Mouse (Mus musculus) neural tube, embryonic 13.5 days (tissue): Measurements from ENCODE around the gene BC024978. TPM values are rescaled to one million over a fixed set of nuclear protein-coding genes. Genes with fewer than 3 reads are reported as not detected.
A peak's percentile ranks its signal among the peaks of the same experiment; 100 is the strongest.

Source experiments
- ATAC-seq: fragments of 200-750 bp; cut with Nextera tagmentation; 2 replicates; pipeline ENCODE4 v1.8.0; 2017; ENCODE audit warnings: low read depth, mild to moderate bottlenecking, moderate TSS enrichment, moderate library complexity
- H3K27ac ChIP-seq: fragments of 300-500 bp; sonication (generic); replicated peaks from 2 replicates; pipeline ENCODE4 v1.5.1; 2015; ENCODE audit warnings: moderate library complexity, mild to moderate bottlenecking, inconsistent platforms
- H3K27me3 ChIP-seq: fragments of 300-500 bp; sonication (generic); 2 replicates; pipeline ENCODE4 v1.6.1; 2015; ENCODE audit warnings: mild to moderate bottlenecking, inconsistent platforms
- H3K36me3 ChIP-seq: fragments of 300-500 bp; sonication (generic); 2 replicates; pipeline ENCODE4 v1.6.1; 2015; ENCODE audit warnings: mild to moderate bottlenecking, inconsistent platforms
- H3K4me1 ChIP-seq: fragments of 300-500 bp; sonication (generic); replicated peaks from 2 replicates; pipeline ENCODE4 v1.6.1; 2015; ENCODE audit warnings: inconsistent platforms
- H3K4me2 ChIP-seq: fragments of 300-500 bp; sonication (generic); 2 replicates; pipeline ENCODE4 v1.6.1; 2015; ENCODE audit warnings: inconsistent platforms, mild to moderate bottlenecking, moderate library complexity
- H3K4me3 ChIP-seq: fragments of 300-500 bp; sonication (generic); 2 replicates; pipeline ENCODE4 v1.5.1; 2015; ENCODE audit warnings: mild to moderate bottlenecking, inconsistent platforms
- H3K9ac ChIP-seq: fragments of 300-500 bp; sonication (generic); 2 replicates; pipeline ENCODE4 v1.6.1; 2015; ENCODE audit warnings: moderate library complexity, mild to moderate bottlenecking, inconsistent platforms
- H3K9me3 ChIP-seq: fragments of 300-500 bp; sonication (generic); 2 replicates; pipeline ENCODE4 v1.6.1; 2016; ENCODE audit warnings: inconsistent platforms
- WGBS: fragments of 180-500 bp; shearing (Covaris S2); methylation state at CpG from one replicate; pipeline ENCODE4 v1.1.7; 2015; 5-methylcytosine and 5-hydroxymethylcytosine counted together
- polyA plus RNA-seq: library from polyadenylated mRNA; unstranded; fragments of >200 nt; fragmentation: Nextera tagmentation; extraction: Ambion mirVana; gene quantifications from 2 replicates; pipeline ENCODE4 v1.2.1, GENCODE M21; 2015

The BC024978 gene
- polyA plus RNA-seq, 1 experiment from 2014 or later: 3.4 TPM

DNA sequence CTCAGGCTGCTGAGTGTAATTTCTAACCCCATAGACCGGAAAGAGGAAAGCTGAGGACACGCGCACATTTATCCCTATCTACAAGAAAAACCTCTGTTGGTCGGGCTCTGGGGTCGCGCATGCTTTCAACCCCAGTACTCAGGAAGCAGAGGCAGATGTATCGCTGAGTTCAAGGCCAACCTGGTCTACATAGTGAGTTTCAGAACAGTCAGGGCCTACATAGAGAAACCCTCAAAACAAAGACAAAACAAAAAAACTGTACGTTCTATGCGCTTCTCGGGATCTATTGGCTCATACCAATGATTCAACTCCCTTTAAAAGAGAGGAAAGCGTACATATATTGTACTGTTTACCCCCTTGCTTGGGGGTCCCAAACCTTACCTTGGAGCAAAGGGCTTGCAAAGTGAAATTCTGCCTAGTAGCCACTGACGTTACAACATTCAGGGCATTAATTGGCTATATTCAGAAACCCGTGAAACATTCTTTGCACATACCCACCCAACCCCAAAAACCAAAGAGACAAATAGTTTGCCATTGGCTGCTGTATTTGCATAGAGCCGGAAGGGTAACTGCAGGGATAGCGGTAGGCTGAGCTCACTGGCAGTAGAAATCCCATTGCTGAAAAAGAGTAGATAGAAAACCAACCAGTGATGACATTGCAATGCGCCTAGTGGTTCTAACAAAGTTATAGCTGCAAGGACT, 16.2 kb upstream of the BC024978 start:
- peaks cover 27% of the 10 kb centered on the region for H3K4me1 ChIP-seq
- peak overlapping the region; percentile 58 for H3K4me2 ChIP-seq
- ATAC-seq: peak; percentile 5; the same call in 1 of the 2 replicates
- no peaks in the 10 kb centered on the region for H3K27me3 ChIP-seq
- 52% methylated on average over 16 of the region's 16 CpGs for WGBS
- H3K9me3 ChIP-seq: no peaks in the 10 kb centered on the region
- H3K36me3 ChIP-seq: peaks cover 32% of the 10 kb centered on the region
- peak overlapping the region; percentile 89 for H3K27ac ChIP-seq
- peak overlapping the region; percentile 66 for H3K4me3 ChIP-seq
- peak overlapping the region; percentile 57 for H3K9ac ChIP-seq

DNA sequence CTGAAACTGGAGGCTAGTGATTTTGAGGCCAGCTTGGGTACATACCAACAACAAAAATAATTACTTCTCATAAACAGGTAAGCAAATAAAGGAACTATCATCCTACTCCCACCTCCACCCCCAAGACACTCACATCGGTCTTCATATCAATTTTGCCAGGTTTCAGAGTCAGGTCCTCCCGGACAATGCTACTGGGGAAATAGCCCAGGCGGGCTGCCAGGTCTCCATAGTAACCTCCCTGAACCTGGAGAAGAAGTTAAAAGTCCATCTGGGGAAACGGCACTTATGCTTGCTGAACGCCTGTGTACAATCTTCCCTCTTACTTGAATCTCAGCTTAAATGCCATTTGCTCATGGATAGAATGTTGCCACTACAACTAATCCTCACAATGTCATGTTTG, 15.5 kb upstream of the BC024978 start:
- Histone ChIP-seq H3K9ac (no peak overlapping the region), H3K9me3 (no peaks in the 10 kb centered on the region), H3K27ac (peak overlapping the region; percentile 89), H3K4me1 (peaks cover 27% of the 10 kb centered on the region), H3K36me3 (peaks cover 32% of the 10 kb centered on the region), H3K4me3 (peak overlapping the region; percentile 11; the same call in 1 of the 2 replicates), H3K4me2 (peak overlapping the region; percentile 58), H3K27me3 (no peaks in the 10 kb centered on the region)
- ATAC-seq: no peak
- 47% methylated on average over 5 of the region's 5 CpGs for WGBS

DNA sequence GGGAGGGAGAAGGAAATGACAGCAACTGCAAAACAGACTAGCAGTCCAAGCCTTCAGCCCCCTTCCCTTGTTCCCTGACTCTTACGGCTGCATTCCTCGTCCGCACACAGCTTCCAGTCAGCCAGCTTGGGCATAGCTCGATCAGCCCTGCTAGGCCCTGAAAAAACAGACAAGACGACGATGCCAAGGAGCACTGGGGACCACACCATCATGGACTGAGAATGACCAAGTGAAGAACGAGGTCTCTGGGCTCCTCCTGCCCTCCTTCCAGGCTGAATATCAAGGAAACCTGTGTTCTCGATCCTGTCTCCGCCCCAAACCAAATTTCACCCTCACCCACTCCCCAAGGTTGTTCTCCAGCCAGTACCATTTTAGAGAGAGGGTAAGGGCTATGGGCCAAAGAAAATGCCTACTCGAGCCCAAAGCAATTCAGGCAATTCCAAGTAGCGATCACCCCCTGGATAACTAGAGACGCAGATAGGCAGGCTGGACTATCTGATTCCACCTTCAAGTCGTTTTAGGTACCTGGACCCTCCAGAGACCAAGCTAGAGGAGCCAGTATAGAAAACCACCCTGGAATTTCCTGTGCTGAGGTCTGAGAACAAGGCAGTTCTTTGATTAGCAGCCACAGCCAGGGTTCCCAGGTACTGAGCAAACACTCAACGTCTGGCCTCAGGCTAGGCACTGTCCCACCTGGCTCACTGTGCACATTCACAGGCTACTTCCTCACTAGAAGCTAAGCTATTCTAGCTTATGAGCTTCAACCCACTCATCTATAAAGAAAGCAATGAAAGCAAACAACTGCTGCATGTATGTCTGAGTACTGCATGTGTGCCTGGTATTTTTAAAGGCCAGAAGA, 14.5 kb upstream of the BC024978 start, which contains the start of the genes Gm21983 and Mia:
Gm21983 (minus strand) TSS at position 250 of the 859 bp plus-strand sequence.
Mia (minus strand) TSS at position 321 of the 859 bp plus-strand sequence.
- ATAC-seq: no peak
- H3K4me1 ChIP-seq: peaks cover 27% of the 10 kb centered on the region
- H3K27me3 ChIP-seq: no peaks in the 10 kb centered on the region
- no peaks in the 10 kb centered on the region for H3K9me3 ChIP-seq
- H3K27ac ChIP-seq: peak within 1 kb of the TSS; percentile 89
- peaks cover 32% of the 10 kb centered on the region for H3K36me3 ChIP-seq
- H3K4me2 ChIP-seq: peak within 1 kb of the TSS; percentile 58
- 69% methylated on average over 14 of the region's 14 CpGs for WGBS
- H3K9ac ChIP-seq: peak within 1 kb of the TSS; percentile 42; the same call in 1 of the 2 replicates
- H3K4me3 ChIP-seq: peak within 1 kb of the TSS; percentile 11

DNA sequence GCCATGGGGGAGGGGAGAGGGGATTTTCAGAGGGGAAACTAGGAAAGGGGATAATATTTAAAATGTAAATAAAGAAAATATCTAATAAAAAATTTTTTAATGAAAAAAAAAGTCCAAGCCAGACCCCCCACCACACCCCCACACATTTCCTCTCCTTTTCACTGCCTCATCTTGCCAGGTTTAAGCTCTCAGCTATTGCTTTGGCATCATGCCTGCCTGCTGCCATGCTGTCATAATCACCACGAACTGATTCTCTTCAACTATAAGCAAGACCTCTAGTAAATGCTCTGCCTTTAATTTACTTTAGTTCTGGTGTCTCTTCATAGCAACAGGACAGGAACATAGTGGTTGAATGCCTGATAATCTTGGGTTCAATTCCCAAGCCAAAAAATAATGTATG, 13.1 kb upstream of the BC024978 start:
- no peak overlapping the region for H3K4me3 ChIP-seq
- H3K4me1 ChIP-seq: peaks cover 25% of the 10 kb centered on the region
- peaks cover 46% of the 10 kb centered on the region for H3K36me3 ChIP-seq
- H3K9me3 ChIP-seq: no peaks in the 10 kb centered on the region
- no peak overlapping the region for H3K27ac ChIP-seq
- ATAC-seq: no peak
- no peak overlapping the region for H3K9ac ChIP-seq
- no peaks in the 10 kb centered on the region for H3K27me3 ChIP-seq
- no peak overlapping the region for H3K4me2 ChIP-seq
- 93% methylated on average over 1 of the region's 1 CpGs for WGBS

DNA sequence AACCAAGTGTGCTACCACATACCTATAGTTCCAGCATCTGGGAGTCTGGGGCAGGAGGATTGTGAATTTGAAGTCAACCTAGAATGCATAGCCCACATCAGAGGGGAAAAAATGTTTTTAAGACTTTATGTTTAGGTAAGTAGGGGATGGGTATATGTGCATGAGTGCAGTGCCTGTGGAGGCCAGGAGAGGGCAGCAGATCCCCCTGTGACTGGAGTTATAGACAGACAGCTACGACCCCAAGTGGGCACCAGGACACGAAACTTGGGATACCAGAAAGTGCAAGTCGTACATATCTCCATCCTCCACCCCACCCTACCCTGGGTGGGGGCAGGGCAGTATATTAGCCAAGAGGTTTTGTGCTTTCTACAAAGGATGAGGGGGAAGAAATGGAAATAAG, 10.6 kb upstream of the BC024978 start:
- 70% methylated on average over 3 of the region's 3 CpGs for WGBS
- Histone ChIP-seq H3K9me3 (no peaks in the 10 kb centered on the region), H3K4me3 (no peak overlapping the region), H3K36me3 (peaks cover 71% of the 10 kb centered on the region), H3K4me2 (no peak overlapping the region), H3K4me1 (peaks cover 8% of the 10 kb centered on the region), H3K9ac (no peak overlapping the region), H3K27ac (no peak overlapping the region), H3K27me3 (no peaks in the 10 kb centered on the region)
- ATAC-seq: no peak

DNA sequence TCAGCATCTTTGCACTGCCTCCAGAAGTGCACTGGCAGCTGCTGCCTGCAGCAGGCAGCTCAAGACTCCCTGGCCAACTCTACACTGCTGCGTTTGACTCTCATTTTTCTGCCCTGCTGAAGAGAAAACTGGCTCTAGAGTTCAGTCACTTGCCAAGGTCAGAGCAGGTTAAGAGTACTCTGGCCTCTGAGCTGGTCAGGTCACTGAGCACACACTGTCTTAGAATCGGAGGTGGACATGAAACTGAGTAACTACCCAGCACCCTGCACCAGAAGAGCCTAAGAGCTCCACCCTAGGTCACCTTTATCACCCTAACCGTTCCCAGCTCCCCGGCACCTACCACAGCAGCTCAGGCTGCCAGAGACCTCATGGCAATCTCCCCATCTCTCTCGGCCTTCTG, 9.6 kb upstream of the BC024978 start:
- Histone ChIP-seq H3K9me3 (no peaks in the 10 kb centered on the region), H3K4me2 (no peak overlapping the region), H3K9ac (no peak overlapping the region), H3K4me1 (no peaks in the 10 kb centered on the region; the same call in 1 of the 2 replicates), H3K27me3 (no peaks in the 10 kb centered on the region), H3K27ac (no peak overlapping the region), H3K4me3 (no peak overlapping the region), H3K36me3 (peaks cover 81% of the 10 kb centered on the region)
- ATAC-seq: no peak
- WGBS: 93% methylated on average over 5 of the region's 5 CpGs

DNA sequence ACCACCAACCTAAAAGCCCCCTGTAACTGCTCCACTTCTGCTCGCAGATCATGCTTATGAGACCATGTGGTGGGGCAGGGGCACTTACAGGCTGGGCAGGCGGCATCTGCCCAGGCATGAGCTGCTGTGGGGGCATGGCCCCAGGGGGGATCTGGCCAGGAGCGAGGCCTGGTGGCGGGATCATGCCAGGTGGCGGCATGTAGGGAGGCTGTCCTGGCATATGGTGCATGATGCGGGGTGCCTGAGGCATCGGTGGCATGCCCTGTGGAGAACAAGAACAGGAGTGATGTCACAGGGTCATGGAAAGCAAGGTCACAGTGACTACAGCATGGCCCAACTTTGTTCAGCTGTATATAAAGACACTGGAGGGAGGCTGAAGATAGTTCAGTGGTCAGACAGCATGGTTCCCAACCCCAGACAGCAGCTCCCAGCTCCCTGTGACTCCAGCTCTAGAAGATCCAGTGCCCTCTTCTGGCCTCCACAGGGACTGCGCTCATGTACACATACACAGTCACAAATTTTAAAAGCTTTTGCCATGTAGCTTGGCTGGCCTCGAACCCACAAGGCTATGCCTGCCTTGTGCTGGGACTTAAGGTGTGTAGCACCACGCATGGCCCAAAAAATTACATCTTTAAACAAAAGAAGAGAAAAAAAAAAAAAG, 6.2 kb upstream of the BC024978 start:
- no peaks in the 10 kb centered on the region for H3K9me3 ChIP-seq
- 0 out of 2 replicates have a peak, but pooled peaks have one; percentile 12 for ATAC-seq
- H3K4me1 ChIP-seq: peaks cover 15% of the 10 kb centered on the region
- no peak overlapping the region for H3K4me2 ChIP-seq
- H3K27me3 ChIP-seq: no peaks in the 10 kb centered on the region
- peaks cover 97% of the 10 kb centered on the region for H3K36me3 ChIP-seq
- H3K4me3 ChIP-seq: no peak overlapping the region
- 89% methylated on average over 10 of the region's 10 CpGs for WGBS
- H3K9ac ChIP-seq: no peak overlapping the region
- H3K27ac ChIP-seq: no peak overlapping the region

DNA sequence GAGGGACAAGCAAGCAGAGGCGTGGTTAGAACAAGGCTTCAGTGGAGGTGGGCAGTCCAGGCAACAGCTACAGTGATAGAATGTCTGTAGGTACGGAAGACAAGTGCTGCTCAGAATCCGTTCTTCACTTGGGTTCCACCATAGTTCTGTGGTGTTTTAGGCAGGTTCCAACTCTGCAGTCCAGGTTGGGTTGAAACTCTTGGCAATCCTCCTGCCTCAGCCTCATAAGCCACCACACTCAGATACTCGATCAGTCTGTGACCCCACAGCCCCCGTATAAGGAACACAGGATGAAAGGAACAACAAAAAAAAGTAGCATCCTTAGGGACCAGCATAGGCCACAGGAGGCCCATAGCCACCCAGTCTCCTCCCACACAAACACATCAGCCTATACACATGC, 3.1 kb upstream of the BC024978 start:
- no peaks in the 10 kb centered on the region for H3K27me3 ChIP-seq
- no peak overlapping the region for H3K27ac ChIP-seq
- no peaks in the 10 kb centered on the region for H3K9me3 ChIP-seq
- no peak for ATAC-seq
- peaks cover 67% of the 10 kb centered on the region for H3K36me3 ChIP-seq
- H3K4me1 ChIP-seq: peaks cover 24% of the 10 kb centered on the region
- H3K9ac ChIP-seq: no peak overlapping the region
- 96% methylated on average over 5 of the region's 5 CpGs for WGBS
- H3K4me3 ChIP-seq: no peak overlapping the region
- no peak overlapping the region for H3K4me2 ChIP-seq

DNA sequence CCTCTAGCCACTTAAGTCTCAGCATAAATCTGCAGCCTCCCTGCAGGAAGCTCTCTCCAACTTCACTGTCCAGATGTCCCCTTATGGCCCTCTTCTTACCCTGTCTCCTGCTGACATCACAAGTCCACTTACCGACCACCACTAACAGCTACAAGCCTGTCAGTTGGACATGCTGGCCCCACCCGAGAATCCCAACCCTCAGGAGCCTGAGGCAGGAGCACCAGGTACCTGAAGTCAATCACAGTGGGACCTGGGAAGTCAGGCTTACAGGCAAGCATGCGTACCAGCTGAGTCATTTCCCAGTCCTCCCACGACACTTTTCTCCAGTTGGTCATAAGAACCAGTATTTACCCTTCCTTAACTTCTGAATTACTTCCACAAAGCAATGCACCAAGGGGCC, 1.9 kb upstream of the BC024978 start:
- 88% methylated on average over 4 of the region's 4 CpGs for WGBS
- ATAC-seq: no peak
- peak overlapping the region; percentile 86 for H3K4me2 ChIP-seq

DNA sequence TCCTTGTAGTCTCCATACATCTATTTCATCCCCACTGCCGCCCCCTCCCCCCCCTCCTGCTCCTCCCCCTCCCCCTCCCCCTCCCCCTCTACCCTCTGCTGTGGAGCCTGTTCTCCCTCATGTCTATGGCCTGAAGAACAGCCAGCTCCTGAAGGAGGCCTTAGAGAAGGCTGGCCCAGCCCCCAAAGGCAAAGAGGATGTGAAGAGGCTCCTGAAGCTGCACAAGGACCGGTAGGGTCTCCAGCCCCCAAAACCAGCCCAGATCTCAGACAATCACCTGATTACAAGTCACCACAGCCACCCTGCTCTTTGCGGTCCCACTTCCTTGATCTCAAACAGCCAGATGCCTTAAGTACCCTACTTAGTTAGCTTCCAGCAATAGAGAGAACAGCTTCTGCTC, 1.6 kb downstream of the BC024978 start:
- Histone ChIP-seq H3K4me2 (no peak overlapping the region), H3K27me3 (no peaks in the 10 kb centered on the region), H3K27ac (no peak overlapping the region), H3K4me3 (no peak overlapping the region), H3K9ac (no peak overlapping the region), H3K36me3 (peaks cover 31% of the 10 kb centered on the region), H3K4me1 (peaks cover 24% of the 10 kb centered on the region), H3K9me3 (no peaks in the 10 kb centered on the region)
- ATAC-seq: no peak
- WGBS: 83% methylated on average over 3 of the region's 3 CpGs

More for the DNA sequence above, 1.9 kb upstream of the BC024978 start:
- H3K27ac ChIP-seq: no peak overlapping the region
- no peaks in the 10 kb centered on the region for H3K9me3 ChIP-seq
- H3K9ac ChIP-seq: peak overlapping the region; percentile 51
- H3K36me3 ChIP-seq: peaks cover 54% of the 10 kb centered on the region
- H3K4me1 ChIP-seq: peaks cover 24% of the 10 kb centered on the region
- H3K27me3 ChIP-seq: no peaks in the 10 kb centered on the region
- H3K4me3 ChIP-seq: peak overlapping the region; percentile 87; the same call in 1 of the 2 replicates

DNA sequence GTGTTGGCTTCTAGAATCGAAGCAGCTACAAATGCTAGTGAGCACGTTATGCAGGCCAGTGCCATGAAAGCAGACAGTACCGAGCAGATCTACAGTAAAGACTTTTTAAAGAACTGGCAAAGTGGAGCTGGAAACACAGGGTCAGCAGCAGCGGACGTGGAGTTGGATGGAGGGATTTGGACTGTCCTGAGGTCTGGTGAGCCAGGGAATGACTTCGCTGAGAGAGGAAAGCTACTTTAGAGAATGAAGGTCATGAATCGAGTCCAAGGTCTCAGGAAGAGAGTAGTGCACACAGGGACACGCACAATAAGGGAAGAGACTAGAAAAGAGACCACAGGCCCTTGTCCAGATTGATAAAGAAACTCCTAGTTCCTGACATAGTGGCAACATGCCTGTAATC, 2.1 kb downstream of the BC024978 start:
- Histone ChIP-seq H3K27ac (no peak overlapping the region), H3K36me3 (peaks cover 31% of the 10 kb centered on the region), H3K9ac (no peak overlapping the region), H3K27me3 (no peaks in the 10 kb centered on the region), H3K9me3 (no peaks in the 10 kb centered on the region), H3K4me3 (no peak overlapping the region), H3K4me1 (peaks cover 24% of the 10 kb centered on the region), H3K4me2 (no peak overlapping the region)
- ATAC-seq: no peak
- 95% methylated on average over 8 of the region's 8 CpGs for WGBS

DNA sequence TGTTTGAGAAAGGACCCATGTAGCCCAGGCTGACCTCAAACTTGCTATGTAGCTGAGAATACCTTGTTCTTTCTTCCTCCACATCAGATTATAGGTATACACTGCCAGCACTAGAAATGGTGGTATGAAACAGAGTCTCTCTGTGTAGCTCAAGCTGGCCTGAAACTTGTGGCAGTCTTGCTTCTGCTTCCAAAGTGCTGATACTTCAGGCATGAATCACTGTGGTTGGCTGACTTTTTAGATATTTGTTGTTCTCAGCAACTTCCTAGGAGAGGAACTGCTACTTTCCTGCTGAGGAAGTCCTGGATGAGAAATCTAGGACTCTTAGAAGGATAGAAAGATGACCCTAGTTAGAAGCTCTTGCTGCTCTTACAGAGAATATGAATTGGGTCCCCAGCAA, 2.8 kb downstream of the BC024978 start:
- Histone ChIP-seq H3K9ac (no peak overlapping the region), H3K4me3 (no peak overlapping the region), H3K4me1 (peaks cover 19% of the 10 kb centered on the region), H3K27ac (no peak overlapping the region), H3K27me3 (no peaks in the 10 kb centered on the region), H3K4me2 (no peak overlapping the region), H3K36me3 (peaks cover 31% of the 10 kb centered on the region), H3K9me3 (no peaks in the 10 kb centered on the region)
- ATAC-seq: no peak
